Mouse (Mus musculus) liver, adult 2 months (tissue): ENCODE measurements at regions not wholly inside any gene's neighbourhood (a gene's known extent, or its start where the extent isn't known, plus 50 kb on each side); places are given as distances from the start of the nearest gene placed in this dataset.

ENCODE experiments used
- DNase-seq: peaks from one replicate; pipeline ENCODE4 v3.0.0-alpha.2; 2011; ENCODE audit warnings: low read depth, low spot score; ENCODE audit errors: extremely low read depth
- H3K27ac ChIP-seq: fragments of 200-500 bp; replicated peaks from 2 replicates; pipeline ENCODE4 v1.5.1; 2012; ENCODE audit warnings: low read depth, mild to moderate bottlenecking, control low read depth, inconsistent platforms, low read length; ENCODE audit not compliant: insufficient read depth
- H3K27me3 ChIP-seq: fragments of 200-500 bp; 2 replicates; pipeline ENCODE4 v1.6.1; 2012; ENCODE audit warnings: mild to moderate bottlenecking, moderate library complexity, low read length, inconsistent platforms; ENCODE audit not compliant: control insufficient read depth, insufficient read depth
- H3K36me3 ChIP-seq: fragments of 200-500 bp; 2 replicates; pipeline ENCODE4 v1.6.1; 2012; ENCODE audit warnings: low read length, inconsistent platforms; ENCODE audit not compliant: control insufficient read depth, insufficient read depth
- H3K4me1 ChIP-seq: fragments of 200-500 bp; 2 replicates; pipeline ENCODE4 v1.6.1; 2011; ENCODE audit warnings: low read length; ENCODE audit not compliant: control insufficient read depth, insufficient read depth
- H3K4me3 ChIP-seq: fragments of 200-500 bp; 2 replicates; pipeline ENCODE4 v1.5.1; 2011; ENCODE audit warnings: low read depth, mild to moderate bottlenecking, control low read depth, low read length, moderate library complexity; ENCODE audit not compliant: insufficient read depth
- H3K79me2 ChIP-seq: fragments of 200-500 bp; 2 replicates; pipeline ENCODE4 v1.6.1; 2012; ENCODE audit warnings: inconsistent platforms, mild to moderate bottlenecking, low read length, moderate library complexity; ENCODE audit not compliant: control insufficient read depth, insufficient read depth
- H3K9ac ChIP-seq: fragments of 200-500 bp; 2 replicates; pipeline ENCODE4 v1.6.1; 2012; ENCODE audit warnings: low read depth, mild to moderate bottlenecking, control low read depth, inconsistent platforms, low read length
- CTCF ChIP-seq: fragments of 200-500 bp; IDR thresholded peaks from 2 replicates; pipeline ENCODE4 v1.5.1; 2011; ENCODE audit warnings: low read depth, low read length, control low read depth
- POLR2A ChIP-seq: fragments of 200-500 bp; IDR thresholded peaks from 2 replicates; pipeline ENCODE4 v1.6.1; 2011; ENCODE audit warnings: low read length, control low read depth; ENCODE audit not compliant: insufficient read depth; ENCODE audit errors: extremely low read depth
- WGBS: fragments of 180-500 bp; shearing (Covaris S2); methylation state at CpG from one replicate; pipeline ENCODE4 v1.1.7; 2018; 5-methylcytosine and 5-hydroxymethylcytosine counted together

DNA sequence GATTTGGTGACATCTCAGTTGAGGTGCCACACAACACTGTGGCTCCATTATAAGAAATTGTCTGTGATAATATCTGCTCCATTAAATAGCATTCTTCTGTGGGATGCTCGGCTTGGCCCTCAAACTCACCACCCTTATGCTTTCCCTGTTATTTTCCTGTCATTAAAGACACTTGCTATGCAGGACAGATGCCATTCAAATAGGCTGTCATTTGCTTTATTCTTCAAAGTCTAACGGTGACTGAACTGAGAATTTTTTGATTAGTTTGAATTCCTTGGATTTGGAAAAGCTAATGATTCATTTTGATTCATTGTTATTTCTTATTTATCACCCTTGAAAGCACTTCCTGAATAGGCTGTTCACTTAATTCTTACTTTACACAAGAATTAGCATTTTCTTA is 339.3 kb upstream of the Mmadhc start:
- Histone ChIP-seq H3K4me1 (no peaks in the 10 kb centered on the region), H3K27ac (no peak overlapping the region), H3K27me3 (no peaks in the 10 kb centered on the region), H3K36me3 (no peaks in the 10 kb centered on the region), H3K4me3 (no peak overlapping the region), H3K9ac (no peak overlapping the region), H3K79me2 (no peaks in the 10 kb centered on the region)
- DNase-seq = no peak
- WGBS = 86% methylated on average over 2 of the region's 2 CpGs
- TF ChIP-seq CTCF = no peak
- no peak for TF ChIP-seq POLR2A

- H3K36me3 ChIP-seq = no peaks in the 10 kb centered on the region
- TF ChIP-seq POLR2A = no peak
- TF ChIP-seq CTCF = no peak
- H3K79me2 ChIP-seq = no peaks in the 10 kb centered on the region
- H3K27ac ChIP-seq = no peak overlapping the region
- no peak overlapping the region for H3K9ac ChIP-seq
- H3K27me3 ChIP-seq = no peaks in the 10 kb centered on the region
- peaks cover 2% of the 10 kb centered on the region; the same call in 1 of the 2 replicates for H3K4me1 ChIP-seq
- DNase-seq = no peak
- no peak overlapping the region for H3K4me3 ChIP-seq
Measured at GRCm38 (mm10) chr2:50631786-50632185, 335.2 kb upstream of the Mmadhc start.

DNA sequence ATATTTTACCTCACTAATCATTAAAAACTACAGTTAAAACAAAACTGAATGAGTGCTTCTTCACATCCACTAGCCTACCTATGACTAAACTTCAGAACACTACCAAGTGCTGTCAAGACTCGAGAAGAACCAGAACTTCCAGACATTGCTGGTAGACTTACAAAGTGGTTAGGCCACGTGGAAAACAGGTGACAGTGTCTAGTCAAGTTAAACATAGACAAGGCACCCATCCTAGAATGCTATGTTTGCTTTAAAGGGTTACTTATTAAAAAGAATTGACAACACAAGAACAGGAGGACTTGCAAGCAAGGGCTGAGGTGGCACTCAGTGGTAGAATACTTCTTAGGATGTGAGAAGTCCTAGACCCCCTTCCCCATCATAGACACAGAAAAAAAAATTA is 330.9 kb upstream of the Mmadhc start:
- H3K4me1 ChIP-seq = peaks cover 5% of the 10 kb centered on the region
- H3K36me3 ChIP-seq = no peaks in the 10 kb centered on the region
- no peak overlapping the region for H3K27ac ChIP-seq
- WGBS = 37% methylated on average over 2 of the region's 2 CpGs
- H3K4me3 ChIP-seq = no peak overlapping the region
- no peaks in the 10 kb centered on the region for H3K27me3 ChIP-seq
- DNase-seq = peak; percentile 94
- no peak overlapping the region for H3K9ac ChIP-seq
- H3K79me2 ChIP-seq = no peaks in the 10 kb centered on the region
- TF ChIP-seq CTCF = no peak
- TF ChIP-seq POLR2A = no peak

DNA sequence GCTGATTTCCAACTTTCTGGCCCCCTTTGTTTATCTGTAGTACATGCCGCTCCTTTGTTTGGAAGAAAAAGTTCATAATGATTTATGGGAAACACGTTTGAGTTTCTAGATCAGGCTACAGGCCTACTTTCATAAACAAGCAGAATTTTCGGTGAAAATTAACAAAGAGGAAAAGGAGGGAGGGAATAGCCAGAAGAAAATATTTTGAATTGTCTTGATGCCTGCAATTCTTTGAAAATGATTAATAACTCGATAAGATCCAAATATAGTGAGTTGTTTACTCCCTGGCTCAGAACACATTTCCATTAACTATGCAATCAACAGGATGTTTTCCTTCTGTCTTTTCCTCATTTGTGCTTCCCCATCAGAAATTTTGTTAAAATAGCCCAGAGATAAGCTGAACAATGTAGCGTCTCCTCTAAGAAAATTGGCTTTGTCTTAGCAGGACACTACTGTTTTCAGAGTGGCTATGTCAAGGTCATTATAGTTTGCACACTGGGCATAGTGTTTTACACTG is 328.7 kb upstream of the Mmadhc start:
- TF ChIP-seq POLR2A (no peak), CTCF (no peak)
- Histone ChIP-seq H3K9ac (no peak overlapping the region), H3K4me1 (peaks cover 5% of the 10 kb centered on the region), H3K27ac (peak overlapping the region; percentile 56), H3K79me2 (no peaks in the 10 kb centered on the region), H3K36me3 (no peaks in the 10 kb centered on the region), H3K4me3 (no peak overlapping the region), H3K27me3 (no peaks in the 10 kb centered on the region)
- peak; percentile 44 for DNase-seq
- WGBS = 56% methylated on average over 5 of the region's 5 CpGs

- H3K4me1 ChIP-seq = no peaks in the 10 kb centered on the region
- no peak for TF ChIP-seq POLR2A
- peak; percentile 84 for TF ChIP-seq CTCF
- no peak overlapping the region for H3K27ac ChIP-seq
- peak; percentile 54 for DNase-seq
- H3K27me3 ChIP-seq = no peaks in the 10 kb centered on the region
- WGBS = 38% methylated on average over 1 of the region's 1 CpGs
- H3K36me3 ChIP-seq = no peaks in the 10 kb centered on the region
- H3K79me2 ChIP-seq = no peaks in the 10 kb centered on the region
- H3K4me3 ChIP-seq = no peak overlapping the region
- H3K9ac ChIP-seq = no peak overlapping the region
Measured at GRCm38 (mm10) chr2:50609086-50609485, 312.5 kb upstream of the Mmadhc start.

DNA sequence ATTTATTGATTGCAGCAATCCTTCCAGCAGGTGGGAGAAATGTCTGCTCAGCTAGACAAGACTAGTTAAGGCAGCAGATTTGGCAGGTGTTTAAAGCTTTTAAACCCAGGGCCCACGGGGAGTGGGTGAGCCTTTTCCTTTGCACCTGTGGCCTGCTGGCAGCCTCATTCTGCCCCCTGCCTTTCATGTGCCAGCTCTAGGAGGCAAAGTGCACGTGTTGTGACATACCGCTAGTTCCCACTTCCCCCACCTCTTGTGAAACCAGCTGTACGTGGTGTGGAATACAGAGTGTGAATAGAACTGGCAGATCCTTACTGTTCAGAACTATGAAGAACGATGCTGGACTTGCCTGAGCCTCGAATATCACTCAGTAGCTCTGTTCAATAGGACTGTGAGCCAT is 292.6 kb upstream of the Mmadhc start:
- DNase-seq = peak; percentile 76
- Histone ChIP-seq H3K4me3 (no peak overlapping the region), H3K79me2 (no peaks in the 10 kb centered on the region)

More for the DNA sequence above, 292.6 kb upstream of the Mmadhc start:
- Histone ChIP-seq H3K4me1 (peaks cover 6% of the 10 kb centered on the region), H3K9ac (no peak overlapping the region), H3K27ac (no peak overlapping the region), H3K36me3 (no peaks in the 10 kb centered on the region), H3K27me3 (no peaks in the 10 kb centered on the region)
- WGBS = 20% methylated on average over 6 of the region's 6 CpGs
- TF ChIP-seq CTCF (no peak), POLR2A (no peak)
